Comparison of ENCODE assay signal across 13 mouse cellular contexts in genomic region chr17:56092312-56092711, GRCm38 (mm10). TPM values are rescaled to one million over a fixed set of nuclear protein-coding genes. Genes with fewer than 3 reads are reported as not detected.
"Had no signal": no experiment of that assay in that cellular context is flagged by ENCODE, and none has a peak within 500 bp of the region (broad histone marks: within the 10 kb centered on the region; RNA-seq: fewer than 3 reads in every experiment).

No protein-coding gene starts in this region.

- H3K4me2 ChIP-seq: limb, embryonic 13.5 days; midbrain, embryonic 13.5 days; neural tube, embryonic 12.5 days had no signal

- H3K27me3 ChIP-seq: limb, embryonic 13.5 days; midbrain, embryonic 13.5 days; neural tube, embryonic 12.5 days had no signal

- ATAC-seq: midbrain, embryonic 13.5 days had no signal

- H3K4me1 ChIP-seq: limb, embryonic 13.5 days; midbrain, embryonic 13.5 days; neural tube, embryonic 12.5 days had no signal

- H3K4me3 ChIP-seq: limb, embryonic 13.5 days; midbrain, embryonic 13.5 days; myocyte; neural tube, embryonic 12.5 days had no signal

- DNase-seq: kidney, adult 11 months; kidney, adult 9 months; left cerebral cortex, postnatal 4 days; lung, adult 18-20 months; lung, postnatal 36 days; thymus, postnatal 36 days had no signal

- H3K27ac ChIP-seq: kidney, postnatal 0 days; limb, embryonic 13.5 days; liver, embryonic 14.5 days; midbrain, embryonic 13.5 days; neural tube, embryonic 12.5 days had no signal

- H3K9ac ChIP-seq: limb, embryonic 13.5 days; liver, embryonic 14.5 days; midbrain, embryonic 13.5 days; neural tube, embryonic 12.5 days had no signal

- H3K9me3 ChIP-seq: limb, embryonic 13.5 days; midbrain, embryonic 13.5 days; neural tube, embryonic 12.5 days had no signal

RNA-seq across cellular contexts. Expression of gene Plin4, which starts 17.3 kb away (rescaled TPM):
- total RNA-seq: megakaryocyte progenitor cell, adult 5-6 weeks had no signal

RNA-seq across cellular contexts. Expression of gene Plin5, which starts 25.1 kb away (rescaled TPM):
- total RNA-seq: megakaryocyte progenitor cell, adult 5-6 weeks had no signal
- polyA plus RNA-seq: limb, embryonic 13.5 days had no signal

RNA-seq across cellular contexts. Expression of gene Lrg1, which starts 29.5 kb away (rescaled TPM):
- total RNA-seq: left cerebral cortex, postnatal 4 days had no signal
- polyA plus RNA-seq: neural tube, embryonic 12.5 days had no signal
